Mouse (Mus musculus) inflammation-experienced regulatory T-cells, adult 6 months (primary cell): ENCODE measurements around the gene Megf6. TPM values are rescaled to one million over a fixed set of nuclear protein-coding genes. Genes with fewer than 3 reads are reported as not detected.
A peak's percentile ranks its signal among the peaks of the same experiment; 100 is the strongest.

ENCODE experiments used
- ATAC-seq: one replicate; pipeline ENCODE4 v1.8.0; 2017
- polyA plus RNA-seq, 3 experiments: library from polyadenylated mRNA; unstranded; fragments of 100-300 nt; shearing (Covaris generic); gene quantifications; one replicate each; pipeline ENCODE4 v1.2.1; 2017

The Megf6 gene
- polyA plus RNA-seq: not detected

GRCm38 (mm10) chr4:154170506-154171150, at the start of gene Megf6:
TSS of gene Megf6 (plus strand) at chr4:154170730.
- ATAC-seq: no peak

- ATAC-seq: no peak
These were observed 48.7 kb upstream of the Megf6 start for GRCm38 (mm10) chr4:154121800-154122199.

- no peak for ATAC-seq
These were observed 48.2 kb upstream of the Megf6 start for GRCm38 (mm10) chr4:154122374-154122773.

- no peak for ATAC-seq
These were observed 47.0 kb upstream of the Megf6 start for GRCm38 (mm10) chr4:154123553-154123952.

GRCm38 (mm10) chr4:154125202-154125601, 45.3 kb upstream of the Megf6 start:
- ATAC-seq: no peak

- ATAC-seq: no peak
These were observed 43.3 kb upstream of the Megf6 start for GRCm38 (mm10) chr4:154127273-154127672.

GRCm38 (mm10) chr4:154129950-154130349, 40.6 kb upstream of the Megf6 start:
- ATAC-seq: no peak

- no peak for ATAC-seq
These were observed 38.6 kb upstream of the Megf6 start for GRCm38 (mm10) chr4:154131894-154132293.

- no peak for ATAC-seq
These were observed 35.7 kb upstream of the Megf6 start for GRCm38 (mm10) chr4:154134803-154135202.

GRCm38 (mm10) chr4:154137139-154137538, 33.4 kb upstream of the Megf6 start:
- ATAC-seq: no peak

GRCm38 (mm10) chr4:154139671-154140181, 30.8 kb upstream of the Megf6 start:
- ATAC-seq: no peak

- ATAC-seq: no peak
These were observed 30.5 kb upstream of the Megf6 start, which contains the start of gene Trp73 for GRCm38 (mm10) chr4:154140182-154140212. TSS of gene Trp73 (minus strand) at chr4:154140208.

GRCm38 (mm10) chr4:154140213-154141008, 30.1 kb upstream of the Megf6 start:
- ATAC-seq: no peak

- no peak for ATAC-seq
These were observed 29.3 kb upstream of the Megf6 start for GRCm38 (mm10) chr4:154141009-154141867.

- peak; percentile 97 for ATAC-seq
These were observed 28.1 kb upstream of the Megf6 start, which contains the start of gene Wrap73 for GRCm38 (mm10) chr4:154142211-154143040. TSS of gene Wrap73 (plus strand) at chr4:154142372.

GRCm38 (mm10) chr4:154144712-154145111, 25.8 kb upstream of the Megf6 start:
- no peak for ATAC-seq

GRCm38 (mm10) chr4:154146342-154146741, 24.2 kb upstream of the Megf6 start:
- no peak for ATAC-seq

GRCm38 (mm10) chr4:154154104-154154503, 16.4 kb upstream of the Megf6 start:
- no peak for ATAC-seq

GRCm38 (mm10) chr4:154156050-154156449, 14.5 kb upstream of the Megf6 start:
- ATAC-seq: no peak

- no peak for ATAC-seq
These were observed 12.4 kb upstream of the Megf6 start for GRCm38 (mm10) chr4:154157970-154158662.

- peak; percentile 44 for ATAC-seq
These were observed 11.5 kb upstream of the Megf6 start for GRCm38 (mm10) chr4:154159002-154159401.
